Mouse (Mus musculus) heart, postnatal 4 days (tissue): Measurements from ENCODE around the gene Uhmk1. TPM values are rescaled to one million over a fixed set of nuclear protein-coding genes. Genes with fewer than 3 reads are reported as not detected.
"Not testable (repeated sequence)": the region's sequence is repeated elsewhere in the genome, so short reads cannot be mapped to it uniquely, and the experiment has no call there.

Experiments used
- DNase-seq: peaks from one replicate; pipeline ENCODE4 v3.0.0; 2021
- total RNA-seq, 2 experiments: library from RNA; stranded (reverse); gene quantifications; 2 replicates each; pipeline ENCODE4 v1.2.3; 2021

The Uhmk1 gene
- total RNA-seq, result 10 to 100 TPM; 18.9 to 19.8 TPM

- peak; percentile 93 for DNase-seq
Measured at GRCm38 (mm10) chr1:170214757-170215522, at the start of gene Uhmk1. Gene Uhmk1, minus strand, starts transcription at chr1:170215397.

GRCm38 (mm10) chr1:170255560-170255910, 40.3 kb upstream of the Uhmk1 start:
- peak; percentile 89 for DNase-seq

GRCm38 (mm10) chr1:170254893-170255559, 39.8 kb upstream of the Uhmk1 start:
- no peak for DNase-seq

GRCm38 (mm10) chr1:170245016-170245415, 29.8 kb upstream of the Uhmk1 start:
- no peak for DNase-seq

GRCm38 (mm10) chr1:170232688-170233087, 17.5 kb upstream of the Uhmk1 start, which contains the start of gene Sh2d1b2:
Gene Sh2d1b2, plus strand, starts transcription at chr1:170232749.
- not testable (repeated sequence) for DNase-seq

GRCm38 (mm10) chr1:170223276-170223675, 8.1 kb upstream of the Uhmk1 start:
- no peak for DNase-seq

GRCm38 (mm10) chr1:170220351-170220750, 5.2 kb upstream of the Uhmk1 start:
- DNase-seq, result no peak

- DNase-seq, result no peak
Measured at GRCm38 (mm10) chr1:170218091-170218884, 3.1 kb upstream of the Uhmk1 start.

GRCm38 (mm10) chr1:170215590-170215989, 393 bp upstream of the Uhmk1 start:
- DNase-seq, result no peak

GRCm38 (mm10) chr1:170214383-170214756, 827 bp downstream of the Uhmk1 start:
- no peak for DNase-seq

- no peak for DNase-seq
Measured at GRCm38 (mm10) chr1:170213181-170213879, 1.9 kb downstream of the Uhmk1 start.

- DNase-seq, result no peak
Measured at GRCm38 (mm10) chr1:170206395-170206794, 8.8 kb downstream of the Uhmk1 start.

- peak; percentile 37 for DNase-seq
Measured at GRCm38 (mm10) chr1:170200379-170200778, 14.8 kb downstream of the Uhmk1 start.

GRCm38 (mm10) chr1:170196211-170196610, 19.0 kb downstream of the Uhmk1 start:
- DNase-seq, result no peak

- no peak for DNase-seq
Measured at GRCm38 (mm10) chr1:170191925-170192324, 23.3 kb downstream of the Uhmk1 start.

- DNase-seq, result no peak
Measured at GRCm38 (mm10) chr1:170190225-170190624, 25.0 kb downstream of the Uhmk1 start.

GRCm38 (mm10) chr1:170188601-170189000, 26.6 kb downstream of the Uhmk1 start:
- DNase-seq, result peak; percentile 59

GRCm38 (mm10) chr1:170186531-170186930, 28.7 kb downstream of the Uhmk1 start:
- DNase-seq, result no peak

- DNase-seq, result no peak
Measured at GRCm38 (mm10) chr1:170185137-170185536, 30.1 kb downstream of the Uhmk1 start.

- DNase-seq, result no peak
Measured at GRCm38 (mm10) chr1:170182706-170183105, 32.5 kb downstream of the Uhmk1 start.

GRCm38 (mm10) chr1:170176661-170177239, 38.4 kb downstream of the Uhmk1 start:
- DNase-seq, result no peak

- no peak for DNase-seq
Measured at GRCm38 (mm10) chr1:170175848-170176247, 39.3 kb downstream of the Uhmk1 start.
